Mouse (Mus musculus) erythroid progenitor cell, adult 5-6 weeks (primary cell): ENCODE results near the gene Ttll6. TPM values are rescaled to one million over a fixed set of nuclear protein-coding genes. Genes with fewer than 3 reads are reported as not detected.

Experiments used
- ATAC-seq: replicated peaks from 2 replicates; pipeline ENCODE4 v1.8.0; 2016; ENCODE audit warnings: moderate number of reproducible peaks, mild to moderate bottlenecking, moderate TSS enrichment, inconsistent platforms; ENCODE audit not compliant: poor library complexity, low FRiP score, severe bottlenecking
- total RNA-seq, 2 experiments: library from RNA; stranded (forward) in 1 of 2; stranded (reverse) in 1 of 2; fragments of 150-400 nt in 1 of 2; fragments of 186-747, 209-891 nt in 1 of 2; gene quantifications; 2 replicates each; pipeline versions ENCODE4 v1.2.3 to v1.2.4; 2015 to 2017; ENCODE audit warnings: low replicate concordance in 2 of 2

Ttll6 gene
- total RNA-seq, 2 experiments from 2014 or later = not detected

- no peak for ATAC-seq
Observed at GRCm38 (mm10) chr11:96191132-96191531, 57.5 kb downstream of the Ttll6 start.

- no peak for ATAC-seq
Observed at GRCm38 (mm10) chr11:96193521-96194400, 60.2 kb downstream of the Ttll6 start, which contains the start of gene Hoxb13. Gene Hoxb13, plus strand, starts transcription at chr11:96194316.

- ATAC-seq = no peak
Observed at GRCm38 (mm10) chr11:96194401-96194710, 60.8 kb downstream of the Ttll6 start.

- ATAC-seq = no peak
Observed at GRCm38 (mm10) chr11:96194961-96195640, 61.5 kb downstream of the Ttll6 start.

- no peak for ATAC-seq
Observed at GRCm38 (mm10) chr11:96195769-96196280, 62.2 kb downstream of the Ttll6 start.

- no peak for ATAC-seq
Observed at GRCm38 (mm10) chr11:96198642-96199041, 65.1 kb downstream of the Ttll6 start.

- ATAC-seq = no peak
Observed at GRCm38 (mm10) chr11:96199181-96200086, 65.8 kb downstream of the Ttll6 start.

GRCm38 (mm10) chr11:96200183-96200655, 66.6 kb downstream of the Ttll6 start:
- ATAC-seq = no peak

GRCm38 (mm10) chr11:96201741-96202140, 68.2 kb downstream of the Ttll6 start:
- no peak for ATAC-seq

- ATAC-seq = no peak
Observed at GRCm38 (mm10) chr11:96202401-96203081, 69.0 kb downstream of the Ttll6 start.

GRCm38 (mm10) chr11:96203182-96203788, 69.7 kb downstream of the Ttll6 start:
- no peak for ATAC-seq

GRCm38 (mm10) chr11:96203789-96204186, 70.2 kb downstream of the Ttll6 start:
- ATAC-seq = no peak

- ATAC-seq = no peak
Observed at GRCm38 (mm10) chr11:96204351-96204750, 70.8 kb downstream of the Ttll6 start.

- no peak for ATAC-seq
Observed at GRCm38 (mm10) chr11:96205426-96206131, 72.0 kb downstream of the Ttll6 start.
